Mouse (Mus musculus) mature B cell (primary cell): Measurements from ENCODE around the gene Sema5b.
"Not testable (repeated sequence)": the region's sequence is repeated elsewhere in the genome, so short reads cannot be mapped to it uniquely, and the experiment has no call there.

Source experiments
- in situ Hi-C: fragments of 300-500 bp; cut with MboI; formaldehyde crosslinking; loops from 2 replicates; pipeline ENCODE4 v1.14.3; 2019

Gene Sema5b

DNA sequence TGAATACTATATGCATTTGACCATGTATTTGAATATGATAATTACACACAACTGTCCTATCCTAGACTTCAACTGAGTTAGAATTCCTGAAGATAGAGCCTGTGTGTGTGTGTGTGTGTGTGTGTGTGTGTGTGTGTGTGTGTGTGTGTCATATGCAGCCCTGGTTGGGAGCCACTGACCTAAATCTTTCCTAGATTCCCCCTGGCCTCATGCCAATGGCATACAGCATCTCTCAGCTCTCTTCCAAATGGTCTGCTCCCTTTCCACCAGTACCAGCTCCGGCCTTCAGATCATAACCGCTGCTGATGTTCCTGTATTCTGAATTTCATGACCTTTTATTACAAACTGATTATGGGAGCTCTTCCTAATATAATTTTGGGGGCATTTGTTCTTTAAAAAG is 8.4 kb downstream of the Sema5b start:
- in situ Hi-C loops: no loop called here

DNA sequence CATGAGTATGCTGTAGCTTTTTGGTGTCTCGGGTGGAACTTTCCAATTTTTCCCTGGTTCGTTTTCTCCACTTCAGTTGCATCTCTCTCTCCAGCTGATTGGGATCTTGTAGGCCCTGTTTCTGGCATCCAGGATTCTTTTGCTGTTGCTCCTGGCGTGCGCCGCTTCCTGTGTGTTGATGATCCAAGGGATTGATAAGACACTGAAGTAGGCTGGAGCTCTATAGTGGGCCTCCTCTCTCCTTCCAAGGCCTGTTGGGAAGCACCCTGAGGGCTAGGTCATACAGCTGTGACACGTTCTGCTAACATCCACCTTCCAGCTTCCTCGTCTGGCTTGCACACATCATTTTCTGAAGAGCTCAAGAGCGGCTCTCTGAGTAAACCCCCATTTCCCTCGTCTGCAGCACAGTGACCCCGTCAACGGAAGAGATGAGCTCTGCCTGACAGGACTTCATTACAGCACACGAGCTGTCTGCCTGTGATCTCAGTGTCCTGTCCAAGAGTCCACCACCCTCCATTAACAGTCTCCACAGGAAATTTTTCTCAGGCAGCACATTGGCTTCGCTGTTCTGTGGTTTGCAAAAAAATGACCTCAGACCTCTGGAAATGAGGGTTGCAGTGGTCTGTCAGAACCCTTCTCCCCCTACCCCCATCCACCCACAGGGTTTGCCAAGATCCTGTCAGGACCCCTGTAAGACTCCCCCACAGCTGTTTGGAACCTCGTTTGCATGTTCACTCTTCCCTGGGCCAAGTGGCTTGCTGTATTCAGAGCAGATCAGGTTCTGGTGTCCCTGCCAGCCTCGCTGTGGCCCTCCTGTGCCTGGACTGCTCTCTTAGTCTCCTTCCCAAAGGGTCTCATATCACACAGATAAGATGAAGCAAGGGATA is 14.9 kb downstream of the Sema5b start:
- in situ Hi-C loops: no loop called here

- in situ Hi-C loops: no loop called here
Observed at GRCm38 (mm10) chr16:35557038-35557437, 16.1 kb downstream of the Sema5b start.

DNA sequence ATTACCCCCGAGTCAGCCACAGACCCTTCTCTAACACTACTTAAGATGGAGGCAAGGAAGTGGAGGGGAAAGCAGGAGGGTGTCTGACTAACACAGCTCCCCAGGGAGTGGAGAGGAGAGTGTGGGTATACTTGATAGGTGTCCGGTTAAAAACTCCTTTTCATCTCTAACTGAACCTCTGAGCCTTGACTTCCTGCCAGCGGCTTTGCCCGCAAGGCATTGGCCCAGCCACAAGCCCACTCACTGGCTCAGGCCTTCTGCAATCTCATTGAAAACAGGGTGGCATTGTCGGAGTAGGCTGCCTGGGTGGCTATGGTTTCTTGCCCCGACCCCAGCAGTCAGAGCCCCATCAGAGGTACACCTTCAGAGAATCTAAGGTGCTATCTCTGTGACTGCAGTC is 20.6 kb downstream of the Sema5b start:
- in situ Hi-C loops: no loop called here

GRCm38 (mm10) chr16:35564246-35564905 is 23.4 kb downstream of the Sema5b start:
- in situ Hi-C loops: no loop called here

- in situ Hi-C loops: not testable (repeated sequence)
Observed at GRCm38 (mm10) chr16:35565601-35566000, 24.7 kb downstream of the Sema5b start.

GRCm38 (mm10) chr16:35568225-35568880 is 27.4 kb downstream of the Sema5b start:
- in situ Hi-C loops: no loop called here

GRCm38 (mm10) chr16:35569347-35569746 is 28.4 kb downstream of the Sema5b start:
- in situ Hi-C loops: no loop called here

GRCm38 (mm10) chr16:35569758-35570157 is 28.8 kb downstream of the Sema5b start:
- in situ Hi-C loops: no loop called here

- in situ Hi-C loops: no loop called here
Observed at GRCm38 (mm10) chr16:35570627-35571026, 29.7 kb downstream of the Sema5b start.

- in situ Hi-C loops: no loop called here
Observed at GRCm38 (mm10) chr16:35573586-35573985, 32.6 kb downstream of the Sema5b start.

- in situ Hi-C loops: no loop called here
Observed at GRCm38 (mm10) chr16:35577181-35577941, 36.4 kb downstream of the Sema5b start.

DNA sequence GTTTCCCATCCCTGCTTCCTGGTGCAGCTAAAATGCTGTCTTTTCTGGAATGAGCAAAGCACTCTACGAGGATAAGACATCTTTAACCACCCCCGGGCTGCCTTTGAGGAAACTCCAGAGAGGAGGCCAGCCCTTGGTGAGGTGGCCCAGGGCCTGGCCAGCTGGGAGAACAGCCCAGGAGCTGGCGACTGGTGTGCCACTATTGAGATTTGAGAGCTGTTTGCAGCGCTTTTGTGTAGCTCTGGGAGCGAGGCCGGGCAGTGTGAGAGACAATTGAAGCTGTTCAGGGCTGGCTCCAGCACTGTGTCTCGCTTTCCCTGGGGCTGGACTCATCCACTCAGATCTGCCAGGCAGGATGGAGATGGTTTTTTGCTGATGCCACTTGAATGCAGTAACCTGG is 40.4 kb downstream of the Sema5b start:
- in situ Hi-C loops: no loop called here

DNA sequence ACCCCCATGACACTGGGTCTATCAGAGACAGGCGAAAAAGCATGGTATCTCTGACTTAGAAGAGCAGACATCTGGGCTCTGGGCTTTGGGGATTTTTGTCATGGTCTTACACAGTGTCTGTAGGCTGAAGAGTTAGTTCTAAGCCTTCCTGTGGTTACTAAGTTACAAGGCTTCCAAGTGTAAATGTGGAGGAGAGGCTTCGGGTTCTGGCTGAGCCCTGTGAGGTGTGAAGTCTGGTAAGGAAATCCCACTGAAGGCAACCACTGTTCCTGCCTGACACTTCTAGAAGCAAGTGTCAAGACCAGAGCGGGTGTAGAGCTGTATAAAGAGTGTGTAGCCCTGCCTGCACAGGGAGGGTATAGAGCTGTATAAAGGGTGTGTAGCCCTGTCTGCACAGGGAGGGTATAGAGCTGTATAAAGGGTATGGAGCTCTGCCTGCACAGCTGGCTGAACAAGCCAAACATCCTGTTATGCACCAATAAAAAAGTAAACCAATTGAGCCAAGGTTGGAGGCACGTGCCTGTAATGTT is 42.7 kb downstream of the Sema5b start:
- in situ Hi-C loops: no loop called here

DNA sequence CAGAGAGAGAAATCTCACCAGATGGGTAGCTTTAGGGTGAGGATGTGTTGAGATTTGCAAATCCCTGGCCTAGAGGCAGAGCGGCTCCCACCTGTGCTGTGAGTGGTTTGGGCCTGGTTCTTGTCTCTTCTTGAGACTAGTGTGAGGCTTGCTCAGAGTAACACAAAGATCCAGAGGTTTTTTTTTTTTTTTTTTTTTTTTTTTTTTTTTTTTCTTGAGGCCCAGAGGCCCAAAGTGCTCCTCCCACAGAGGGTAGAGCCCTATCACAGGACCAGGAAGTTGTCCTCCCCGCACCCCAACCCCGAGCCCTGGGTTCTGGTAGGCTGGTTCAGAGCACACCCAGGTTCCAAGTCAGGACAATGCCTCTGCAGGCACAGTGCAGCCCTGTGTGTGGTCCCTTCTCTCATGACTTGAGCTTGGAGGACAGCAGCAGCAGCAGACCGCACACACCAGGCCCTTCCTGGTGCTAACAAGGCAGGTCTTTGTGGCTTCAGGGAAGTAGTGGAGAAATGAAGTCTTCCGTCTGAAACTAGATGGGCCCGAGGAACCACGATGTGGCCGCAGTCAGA is 44.3 kb downstream of the Sema5b start:
- in situ Hi-C loops: no loop called here

GRCm38 (mm10) chr16:35587046-35587779 is 46.3 kb downstream of the Sema5b start:
- in situ Hi-C loops: no loop called here

- in situ Hi-C loops: no loop called here
Observed at GRCm38 (mm10) chr16:35587866-35588465, 47.0 kb downstream of the Sema5b start.

DNA sequence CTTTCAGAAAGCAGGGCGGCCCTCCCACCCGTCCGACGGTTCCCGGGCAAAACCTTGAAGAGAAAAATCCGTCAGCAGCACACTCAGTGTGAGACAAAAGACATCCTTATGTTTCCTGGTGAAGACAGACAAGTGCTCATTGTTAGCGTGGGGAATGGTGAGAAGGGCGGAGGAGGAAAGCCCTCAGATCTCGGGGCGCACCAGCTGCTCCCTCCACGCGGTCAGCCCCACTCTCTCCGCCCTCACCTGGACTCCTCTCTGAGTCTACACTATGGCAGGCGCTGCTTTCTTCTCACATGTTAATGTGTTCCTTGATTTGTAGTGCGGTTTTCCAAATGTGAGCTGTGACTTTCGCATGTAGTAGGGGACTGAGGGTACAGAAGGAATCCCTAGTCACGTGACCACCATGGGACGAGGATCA is 47.8 kb downstream of the Sema5b start:
- in situ Hi-C loops: no loop called here

DNA sequence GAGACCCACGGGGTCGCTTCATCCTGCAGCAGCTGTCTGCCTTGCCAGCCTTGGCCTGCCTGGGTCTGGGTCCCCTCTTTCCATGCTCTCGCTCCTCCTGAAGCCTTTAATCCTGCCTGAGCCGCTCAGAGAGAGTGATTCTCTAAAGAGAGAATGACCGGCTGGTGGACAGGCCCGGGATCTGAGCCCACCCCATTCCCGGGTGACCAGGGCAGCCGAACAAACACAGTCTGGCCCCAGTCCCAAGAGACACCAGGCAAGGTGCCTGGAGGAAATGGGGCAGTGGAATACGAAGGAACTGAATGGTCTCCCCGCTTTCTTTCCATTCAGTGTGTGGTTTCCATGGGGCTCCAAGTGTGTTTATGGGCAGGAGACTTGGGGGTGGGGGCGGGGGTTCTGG is 50.8 kb downstream of the Sema5b start:
- in situ Hi-C loops: no loop called here
